Mouse (Mus musculus): ENCODE results near the gene Abcc2.
A peak's percentile ranks its signal among the peaks of the same experiment; 100 is the strongest.

The Abcc2 gene

GRCm38 (mm10) chr19:43781980-43782379 lies at the start of gene Abcc2:
Gene Abcc2 (plus strand): TSS chr19:43782192.
- DNase-seq (ENCODE audit: low read depth, low spot score) = no peak

- DNase-seq (ENCODE audit: low read depth, low spot score) = no peak
Measured at GRCm38 (mm10) chr19:43738409-43738808, 43.6 kb upstream of the Abcc2 start.

- DNase-seq (ENCODE audit: low read depth, low spot score) = no peak
Measured at GRCm38 (mm10) chr19:43743401-43743800, 38.6 kb upstream of the Abcc2 start.

- DNase-seq (ENCODE audit: low read depth, low spot score) = no peak
Measured at GRCm38 (mm10) chr19:43745740-43746139, 36.3 kb upstream of the Abcc2 start.

- DNase-seq (ENCODE audit: low read depth, low spot score) = no peak
Measured at GRCm38 (mm10) chr19:43747877-43748276, 34.1 kb upstream of the Abcc2 start.

- no peak for DNase-seq (ENCODE audit: low read depth, low spot score)
Measured at GRCm38 (mm10) chr19:43750008-43750407, 32.0 kb upstream of the Abcc2 start.

GRCm38 (mm10) chr19:43752489-43753225 lies 29.3 kb upstream of the Abcc2 start, which contains the start of the genes Cutc and Cox15:
Gene Cutc (plus strand): TSS chr19:43752996.
Gene Cox15 (minus strand): TSS chr19:43753000.
- peak; percentile 96 for DNase-seq (ENCODE audit: low read depth, low spot score)

GRCm38 (mm10) chr19:43753226-43753835 lies 28.7 kb upstream of the Abcc2 start:
- DNase-seq (ENCODE audit: low read depth, low spot score) = peak; percentile 88

- DNase-seq (ENCODE audit: low read depth, low spot score) = no peak
Measured at GRCm38 (mm10) chr19:43754237-43754636, 27.8 kb upstream of the Abcc2 start.

GRCm38 (mm10) chr19:43754872-43755271 lies 27.1 kb upstream of the Abcc2 start:
- no peak for DNase-seq (ENCODE audit: low read depth, low spot score)

- DNase-seq (ENCODE audit: low read depth, low spot score) = peak; percentile 77
Measured at GRCm38 (mm10) chr19:43760504-43760903, 21.5 kb upstream of the Abcc2 start.

- DNase-seq (ENCODE audit: low read depth, low spot score) = peak; percentile 26
Measured at GRCm38 (mm10) chr19:43761543-43762256, 20.3 kb upstream of the Abcc2 start.

- no peak for DNase-seq (ENCODE audit: low read depth, low spot score)
Measured at GRCm38 (mm10) chr19:43762410-43762809, 19.6 kb upstream of the Abcc2 start.

GRCm38 (mm10) chr19:43766451-43766850 lies 15.5 kb upstream of the Abcc2 start:
- no peak for DNase-seq (ENCODE audit: low read depth, low spot score)

- DNase-seq (ENCODE audit: low read depth, low spot score) = peak; percentile 5
Measured at GRCm38 (mm10) chr19:43767549-43768322, 14.3 kb upstream of the Abcc2 start.

GRCm38 (mm10) chr19:43769366-43769960 lies 12.5 kb upstream of the Abcc2 start:
- no peak for DNase-seq (ENCODE audit: low read depth, low spot score)

- no peak for DNase-seq (ENCODE audit: low read depth, low spot score)
Measured at GRCm38 (mm10) chr19:43770584-43770983, 11.4 kb upstream of the Abcc2 start.

- no peak for DNase-seq (ENCODE audit: low read depth, low spot score)
Measured at GRCm38 (mm10) chr19:43771499-43771969, 10.5 kb upstream of the Abcc2 start.

GRCm38 (mm10) chr19:43772311-43772710 lies 9.7 kb upstream of the Abcc2 start:
- no peak for DNase-seq (ENCODE audit: low read depth, low spot score)

- DNase-seq (ENCODE audit: low read depth, low spot score) = no peak
Measured at GRCm38 (mm10) chr19:43775433-43775832, 6.6 kb upstream of the Abcc2 start.

GRCm38 (mm10) chr19:43776561-43776960 lies 5.4 kb upstream of the Abcc2 start:
- no peak for DNase-seq (ENCODE audit: low read depth, low spot score)

Measured in ES-CJ7 (cell line).